Mouse (Mus musculus): ENCODE results near the gene Lrrc75a. TPM values are rescaled to one million over a fixed set of nuclear protein-coding genes. Genes with fewer than 3 reads are reported as not detected.

The Lrrc75a gene
- polyA plus RNA-seq (2015; fragmentation: Nextera tagmentation; extraction: Ambion mirVana): 1.3 and 1.4 TPM in 2 replicates

DNA sequence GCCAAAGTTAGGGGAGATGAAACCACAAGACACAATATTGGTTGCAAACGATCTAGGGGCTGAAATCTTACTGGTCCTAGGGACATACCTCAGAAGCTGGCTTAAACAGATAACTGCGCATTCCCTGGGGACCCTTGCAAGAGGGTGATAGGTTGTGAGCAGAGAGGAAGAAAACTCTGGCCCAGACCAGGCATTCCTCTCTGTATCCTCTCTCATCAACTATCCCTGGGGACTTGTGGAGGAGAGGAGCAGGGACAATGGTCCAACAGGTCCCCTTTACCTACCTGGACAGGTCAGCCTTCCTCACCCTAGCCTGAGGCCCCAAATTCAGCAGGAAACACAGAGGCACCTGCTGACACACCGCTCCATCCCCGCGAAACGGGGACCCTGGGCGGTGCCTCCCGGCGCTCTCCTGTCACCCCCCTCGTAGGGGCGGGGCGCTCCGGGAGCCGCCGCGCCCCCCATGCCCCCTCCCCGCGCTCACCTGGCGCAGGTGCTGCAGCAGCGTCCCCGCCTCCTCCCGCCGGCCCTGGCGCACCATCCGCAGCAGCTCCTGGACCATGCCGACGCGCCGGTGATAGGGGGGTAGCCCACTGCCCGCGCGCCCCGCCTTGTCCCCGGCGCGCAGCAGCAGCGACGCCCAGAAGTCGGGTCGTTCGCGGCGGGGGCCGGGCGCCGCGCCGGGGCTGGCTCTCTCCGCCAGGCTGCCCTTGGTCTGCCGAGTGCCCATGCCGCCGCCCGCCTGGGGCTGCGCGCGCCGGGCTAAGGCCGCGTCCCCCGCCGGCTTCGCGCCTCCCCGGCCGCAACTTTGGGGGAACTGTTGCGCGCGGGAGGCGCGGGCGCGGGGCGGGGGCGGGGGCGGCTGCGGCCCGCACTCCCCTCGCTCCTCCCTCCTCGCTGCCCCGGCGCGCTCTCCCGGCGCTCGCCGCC, at the start of gene Lrrc75a:
Gene Lrrc75a (minus strand): TSS at position 863 of the 930 bp plus-strand sequence.
- no peaks in the 10 kb centered on the region for H3K9me3 ChIP-seq (replicated peaks)
- ATAC-seq (ENCODE audit: low read depth): no peak
- H3K4me1 ChIP-seq (replicated peaks): peaks cover 71% of the 10 kb centered on the region
- H3K36me3 ChIP-seq: no peaks in the 10 kb centered on the region
- H3K27ac ChIP-seq: peak within 1 kb of the TSS; percentile 72
- H3K27me3 ChIP-seq: peaks cover 7% of the 10 kb centered on the region; the same call in 1 of the 2 replicates
- no peak for DNase-seq
- H3K9ac ChIP-seq: peak within 1 kb of the TSS; percentile 80
- H3K4me3 ChIP-seq (replicated peaks): peak within 1 kb of the TSS; percentile 74
- peak within 1 kb of the TSS; percentile 99 for H3K4me2 ChIP-seq
- 2% methylated on average over 62 of the region's 86 CpGs for WGBS (ENCODE audit: insufficient replicate concordance)

DNA sequence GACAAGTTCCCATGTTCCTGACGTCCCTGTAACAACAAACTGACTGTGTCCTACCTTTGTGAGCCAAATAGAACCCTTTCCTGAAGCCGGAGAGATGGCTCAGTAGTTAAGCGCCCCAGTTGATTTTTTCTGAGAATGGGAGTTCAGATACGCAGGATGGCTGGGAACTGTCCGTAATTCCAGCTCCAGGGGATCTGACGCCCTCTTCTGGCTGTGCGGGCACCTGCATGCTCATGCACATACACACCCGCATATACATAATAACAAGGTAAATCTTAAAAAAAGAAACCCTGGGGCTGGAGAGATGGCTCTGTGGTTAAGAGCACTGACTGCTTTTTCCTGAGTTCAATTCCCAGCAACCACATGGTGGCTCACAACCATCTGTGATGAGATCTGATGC, 46.8 kb upstream of the Lrrc75a start:
- H3K36me3 ChIP-seq: no peaks in the 10 kb centered on the region
- no peaks in the 10 kb centered on the region for H3K4me1 ChIP-seq (replicated peaks)
- ATAC-seq (ENCODE audit: low read depth): no peak
- DNase-seq: no peak
- H3K27me3 ChIP-seq: no peaks in the 10 kb centered on the region
- 84% methylated on average over 8 of the region's 8 CpGs for WGBS (ENCODE audit: insufficient replicate concordance)
- no peak overlapping the region for H3K27ac ChIP-seq
- no peaks in the 10 kb centered on the region for H3K9me3 ChIP-seq (replicated peaks)
- no peak overlapping the region for H3K4me3 ChIP-seq (replicated peaks)
- H3K4me2 ChIP-seq: no peak overlapping the region
- no peak overlapping the region for H3K9ac ChIP-seq

GRCm38 (mm10) chr11:62693299-62694184, 45.2 kb upstream of the Lrrc75a start:
- DNase-seq (peak; percentile 3), ATAC-seq (ENCODE audit: low read depth) (no peak; the same call in 1 of the 2 replicates)
- Histone ChIP-seq H3K27ac (no peak overlapping the region), H3K27me3 (no peaks in the 10 kb centered on the region), H3K36me3 (no peaks in the 10 kb centered on the region), H3K4me1 (replicated peaks) (no peaks in the 10 kb centered on the region), H3K9ac (no peak overlapping the region), H3K9me3 (replicated peaks) (no peaks in the 10 kb centered on the region), H3K4me3 (replicated peaks) (no peak overlapping the region), H3K4me2 (no peak overlapping the region)
- WGBS (ENCODE audit: insufficient replicate concordance): 25% methylated on average over 9 of the region's 11 CpGs

GRCm38 (mm10) chr11:62691592-62691991, 43.3 kb upstream of the Lrrc75a start:
- no peaks in the 10 kb centered on the region for H3K4me1 ChIP-seq (replicated peaks)
- no peak overlapping the region for H3K27ac ChIP-seq
- H3K36me3 ChIP-seq: no peaks in the 10 kb centered on the region
- no peaks in the 10 kb centered on the region for H3K27me3 ChIP-seq
- no peak overlapping the region for H3K4me2 ChIP-seq
- no peaks in the 10 kb centered on the region for H3K9me3 ChIP-seq (replicated peaks)
- no peak for ATAC-seq (ENCODE audit: low read depth)
- no peak overlapping the region for H3K9ac ChIP-seq
- DNase-seq: no peak
- 75% methylated on average over 3 of the region's 3 CpGs for WGBS (ENCODE audit: insufficient replicate concordance)
- H3K4me3 ChIP-seq (replicated peaks): no peak overlapping the region

DNA sequence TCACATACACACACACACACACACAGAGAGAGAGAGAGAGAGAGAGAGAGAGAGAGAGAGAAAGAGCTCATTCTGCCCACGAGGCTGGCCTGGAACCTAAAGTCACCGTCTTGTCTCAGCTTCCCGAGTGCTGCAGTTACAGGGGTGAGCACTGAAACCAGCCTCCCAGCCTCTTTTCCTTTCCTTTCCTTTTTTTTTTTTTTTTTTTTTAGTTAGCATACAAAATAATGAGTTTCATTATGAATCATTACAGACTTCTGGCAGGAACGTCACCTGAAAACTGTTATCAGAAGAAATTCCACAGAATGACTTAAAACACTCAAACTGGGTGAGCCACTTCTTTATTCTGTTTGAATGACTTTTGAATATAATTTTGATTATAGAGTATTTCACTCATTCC, 31.6 kb upstream of the Lrrc75a start:
- 67% methylated on average over 4 of the region's 4 CpGs for WGBS (ENCODE audit: insufficient replicate concordance)
- no peak overlapping the region for H3K4me3 ChIP-seq (replicated peaks)
- no peaks in the 10 kb centered on the region for H3K9me3 ChIP-seq (replicated peaks)
- H3K4me2 ChIP-seq: no peak overlapping the region
- H3K4me1 ChIP-seq (replicated peaks): 0 out of 2 replicates have a peak, but pooled peaks cover 4% of the 10 kb centered on the region
- ATAC-seq (ENCODE audit: low read depth) (no peak), DNase-seq (no peak)
- H3K27me3 ChIP-seq: no peaks in the 10 kb centered on the region
- no peaks in the 10 kb centered on the region for H3K36me3 ChIP-seq
- no peak overlapping the region for H3K27ac ChIP-seq
- H3K9ac ChIP-seq: no peak overlapping the region

GRCm38 (mm10) chr11:62678778-62679354, 30.5 kb upstream of the Lrrc75a start:
- H3K36me3 ChIP-seq: no peaks in the 10 kb centered on the region
- H3K4me2 ChIP-seq: no peak overlapping the region
- no peak overlapping the region for H3K4me3 ChIP-seq (replicated peaks)
- 0 out of 2 replicates have a peak, but pooled peaks have one; percentile 31 for ATAC-seq (ENCODE audit: low read depth)
- H3K27me3 ChIP-seq: no peaks in the 10 kb centered on the region
- 67% methylated on average over 7 of the region's 7 CpGs for WGBS (ENCODE audit: insufficient replicate concordance)
- no peaks in the 10 kb centered on the region for H3K9me3 ChIP-seq (replicated peaks)
- no peak for DNase-seq
- no peak overlapping the region for H3K27ac ChIP-seq
- H3K9ac ChIP-seq: no peak overlapping the region
- 0 out of 2 replicates have a peak, but pooled peaks cover 4% of the 10 kb centered on the region for H3K4me1 ChIP-seq (replicated peaks)

DNA sequence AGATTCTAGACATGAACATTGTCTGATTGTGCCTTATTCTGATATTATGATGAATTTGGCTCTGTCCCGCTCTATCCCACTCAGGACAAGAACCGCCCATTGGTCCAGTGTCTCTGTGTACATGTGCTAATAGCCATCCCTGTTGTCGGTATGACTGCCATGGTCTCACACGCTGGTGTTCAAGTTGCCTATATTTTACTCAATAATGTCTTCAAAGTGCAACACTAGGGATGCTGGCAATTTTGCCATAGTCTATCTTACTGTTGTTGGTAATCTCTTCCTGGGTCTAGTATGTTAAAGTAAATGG, 27.9 kb upstream of the Lrrc75a start:
- 81% methylated on average over 4 of the region's 4 CpGs for WGBS (ENCODE audit: insufficient replicate concordance)
- Histone ChIP-seq H3K4me1 (replicated peaks) (0 out of 2 replicates have a peak, but pooled peaks cover 4% of the 10 kb centered on the region), H3K4me2 (no peak overlapping the region), H3K9ac (no peak overlapping the region), H3K9me3 (replicated peaks) (no peaks in the 10 kb centered on the region), H3K27ac (no peak overlapping the region), H3K36me3 (no peaks in the 10 kb centered on the region), H3K27me3 (no peaks in the 10 kb centered on the region), H3K4me3 (replicated peaks) (no peak overlapping the region)
- DNase-seq: no peak
- no peak for ATAC-seq (ENCODE audit: low read depth)

- 17% methylated on average over 17 of the region's 17 CpGs for WGBS (ENCODE audit: insufficient replicate concordance)
- Histone ChIP-seq H3K27ac (no peak overlapping the region), H3K9me3 (replicated peaks) (no peaks in the 10 kb centered on the region), H3K27me3 (no peaks in the 10 kb centered on the region), H3K9ac (peak overlapping the region; percentile 42; the same call in 1 of the 2 replicates), H3K36me3 (no peaks in the 10 kb centered on the region), H3K4me2 (peak overlapping the region; percentile 48), H3K4me3 (replicated peaks) (peak overlapping the region; percentile 29), H3K4me1 (replicated peaks) (0 out of 2 replicates have a peak, but pooled peaks cover 4% of the 10 kb centered on the region)
- ATAC-seq (ENCODE audit: low read depth): peak; percentile 74; the same call in 1 of the 2 replicates
- peak; percentile 37 for DNase-seq
These were observed 27.4 kb upstream of the Lrrc75a start for GRCm38 (mm10) chr11:62675480-62676289.

DNA sequence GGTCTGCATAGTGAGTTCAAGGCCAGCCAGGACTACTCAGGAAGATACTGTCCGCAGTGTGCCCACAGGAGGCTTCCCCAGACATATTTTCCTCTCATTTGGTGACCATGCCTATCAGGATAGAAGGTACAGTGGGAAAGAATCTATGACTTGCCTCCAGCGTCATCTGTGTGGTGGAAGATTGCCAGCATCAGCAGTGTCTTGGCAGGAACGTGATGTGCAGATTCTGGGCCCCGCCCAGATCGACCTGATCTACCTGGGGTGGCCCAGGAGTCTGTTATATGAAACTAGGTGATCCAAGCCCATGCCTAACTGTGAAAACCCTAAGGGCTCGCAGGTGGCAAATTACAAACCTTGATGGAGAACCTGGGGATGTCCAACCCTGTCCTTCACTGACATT, 21.7 kb upstream of the Lrrc75a start:
- H3K36me3 ChIP-seq: no peaks in the 10 kb centered on the region
- no peak overlapping the region for H3K4me3 ChIP-seq (replicated peaks)
- no peaks in the 10 kb centered on the region for H3K4me1 ChIP-seq (replicated peaks)
- ATAC-seq (ENCODE audit: low read depth): no peak
- H3K9me3 ChIP-seq (replicated peaks): no peaks in the 10 kb centered on the region
- WGBS (ENCODE audit: insufficient replicate concordance): 58% methylated on average over 6 of the region's 6 CpGs
- H3K27ac ChIP-seq: no peak overlapping the region
- H3K27me3 ChIP-seq: no peaks in the 10 kb centered on the region
- DNase-seq: no peak
- H3K9ac ChIP-seq: no peak overlapping the region
- H3K4me2 ChIP-seq: no peak overlapping the region

DNA sequence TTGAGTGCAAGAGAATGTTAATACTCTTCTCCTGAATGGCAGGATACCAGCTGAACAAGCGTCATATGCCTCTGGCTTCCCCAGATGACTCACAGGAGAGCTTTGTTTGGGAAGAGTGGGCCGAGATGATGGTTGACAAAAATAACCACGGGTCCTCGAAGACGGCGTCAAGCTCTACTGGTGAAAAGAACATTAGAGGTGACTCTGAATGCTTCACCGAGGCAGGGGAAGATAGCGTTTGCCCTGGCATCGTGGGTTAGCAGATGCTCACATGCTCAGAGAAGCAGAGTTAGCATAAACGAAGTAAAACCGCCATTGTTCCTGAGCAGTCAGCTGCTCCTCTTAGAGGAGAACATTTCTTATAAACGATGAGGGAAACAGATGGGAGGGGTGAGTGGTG, 21.1 kb upstream of the Lrrc75a start:
- 45% methylated on average over 12 of the region's 12 CpGs for WGBS (ENCODE audit: insufficient replicate concordance)
- ATAC-seq (ENCODE audit: low read depth): no peak
- H3K27ac ChIP-seq: no peak overlapping the region
- DNase-seq: no peak
- H3K9ac ChIP-seq: no peak overlapping the region
- no peaks in the 10 kb centered on the region for H3K36me3 ChIP-seq
- H3K9me3 ChIP-seq (replicated peaks): no peaks in the 10 kb centered on the region
- no peak overlapping the region for H3K4me3 ChIP-seq (replicated peaks)
- no peak overlapping the region for H3K4me2 ChIP-seq
- H3K27me3 ChIP-seq: no peaks in the 10 kb centered on the region
- H3K4me1 ChIP-seq (replicated peaks): no peaks in the 10 kb centered on the region

All from liver, embryonic 13.5 days (tissue).